Mouse (Mus musculus) adrenal gland, adult 8-10 months (tissue): ENCODE results near the gene Terb2. TPM values are rescaled to one million over a fixed set of nuclear protein-coding genes. Genes with fewer than 3 reads are reported as not detected.

ENCODE experiments used
- DNase-seq: peaks from one replicate; pipeline ENCODE4 v3.0.0; 2022
- total RNA-seq, 4 experiments: library from RNA; stranded (reverse); gene quantifications; 2 replicates each; pipeline ENCODE4 v1.2.4; 2022

Gene Terb2
- total RNA-seq, 4 experiments from 2014 or later: not detected

- DNase-seq: peak; percentile 17
Observed at GRCm38 (mm10) chr2:122233759-122234557, 47.9 kb downstream of the Terb2 start.

DNA sequence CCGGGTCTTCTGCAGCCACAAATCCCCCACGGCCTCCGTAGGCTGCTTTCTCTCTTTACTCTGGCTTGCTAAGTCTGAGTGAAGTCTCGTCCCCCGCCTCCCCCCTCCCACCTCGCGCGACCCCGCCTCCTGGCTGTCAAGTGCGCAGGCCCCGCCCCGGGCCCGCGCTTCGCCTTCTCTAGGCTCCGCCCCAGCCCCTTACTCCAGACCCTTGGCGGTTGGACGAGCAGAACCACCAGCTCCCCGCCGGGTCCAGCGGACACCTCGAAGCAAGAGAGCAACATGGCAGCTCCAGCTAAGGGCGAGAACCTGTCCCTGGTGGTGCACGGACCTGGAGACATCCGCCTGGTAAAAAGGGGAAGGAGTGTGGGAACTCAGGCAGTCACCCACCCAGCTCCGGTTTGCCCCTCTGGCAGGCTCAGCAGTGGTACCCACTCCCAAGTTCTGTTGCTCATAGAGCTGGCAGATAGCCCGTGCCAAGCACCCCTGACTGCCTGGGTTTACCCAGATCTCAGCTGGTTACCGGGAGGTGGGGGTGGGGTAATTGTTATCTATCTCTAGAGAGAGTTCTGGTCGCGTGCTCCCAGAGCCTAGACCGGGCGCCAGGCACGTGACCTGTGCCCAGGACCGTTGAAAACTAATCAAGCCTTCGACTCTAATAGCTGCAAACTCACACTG, 48.7 kb downstream of the Terb2 start, which contains the start of gene Sord:
Gene Sord (plus strand): TSS at position 139 of the 678 bp plus-strand sequence.
- DNase-seq: peak; percentile 70

DNA sequence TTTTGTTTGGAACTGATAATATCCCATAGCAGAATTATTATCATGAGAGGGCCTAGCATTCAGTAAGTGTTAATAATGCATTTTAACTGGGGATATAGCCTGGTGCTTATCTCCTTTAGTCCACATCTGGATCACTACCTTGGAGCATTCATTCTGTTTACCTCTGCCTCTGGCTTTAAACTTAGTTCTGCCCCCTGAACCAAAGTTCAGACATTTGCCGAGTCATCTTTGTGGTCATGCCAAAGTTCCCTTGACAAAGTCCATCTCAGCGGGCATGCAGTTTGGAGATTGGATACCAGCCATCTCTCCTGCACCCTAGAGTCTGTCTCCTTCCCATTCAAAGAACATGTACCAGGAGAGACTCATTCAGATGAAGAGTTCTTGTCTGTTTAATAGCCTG, 49.4 kb downstream of the Terb2 start:
- no peak for DNase-seq

GRCm38 (mm10) chr2:122236321-122236720, 50.2 kb downstream of the Terb2 start:
- DNase-seq: no peak

DNA sequence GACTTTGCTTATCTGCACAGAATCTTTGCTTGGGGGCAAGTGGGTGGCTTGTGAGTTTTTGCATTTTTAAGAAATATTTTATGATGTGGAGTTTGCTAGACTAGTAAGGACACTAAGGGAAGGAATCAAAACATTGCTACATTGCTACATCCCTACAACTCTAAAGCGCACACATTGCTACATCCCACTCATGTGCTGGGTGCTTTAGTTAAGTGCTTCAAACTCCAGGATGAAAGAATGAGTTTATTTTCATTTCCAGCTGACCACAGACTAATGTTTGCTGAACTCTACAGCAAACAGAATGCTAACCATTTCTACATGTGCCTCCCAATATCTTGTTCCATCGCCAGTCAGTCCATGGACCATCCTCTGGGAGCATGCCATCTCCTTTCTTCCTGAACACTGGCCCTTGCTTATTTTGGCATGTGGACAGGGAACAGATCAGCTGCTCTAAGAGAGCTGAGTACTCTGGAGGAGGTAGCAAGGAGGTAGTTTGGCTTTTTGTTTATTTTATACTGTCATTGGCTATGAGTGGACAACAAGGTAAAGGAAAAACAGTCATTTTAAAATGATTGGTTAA, 51.9 kb downstream of the Terb2 start:
- no peak for DNase-seq

DNA sequence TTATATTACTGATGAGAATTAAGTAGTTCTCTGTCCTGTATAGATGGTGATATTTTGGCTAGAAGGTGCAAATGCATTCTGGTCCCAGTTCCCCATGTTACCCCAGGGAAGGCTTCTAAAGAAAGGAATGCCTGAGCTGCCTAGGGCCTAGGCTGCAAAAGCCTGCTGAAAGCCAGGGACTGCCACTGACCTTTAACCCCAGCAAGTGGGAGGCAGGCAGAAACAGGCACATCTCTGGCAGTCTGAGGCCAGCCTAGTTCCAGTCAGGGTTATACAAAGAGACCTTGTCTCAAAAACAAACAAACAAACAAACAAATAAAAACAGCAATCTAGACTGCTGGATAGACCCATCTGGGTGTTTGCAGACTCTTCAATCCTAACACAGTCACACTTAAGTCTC, 54.7 kb downstream of the Terb2 start:
- DNase-seq: no peak

DNA sequence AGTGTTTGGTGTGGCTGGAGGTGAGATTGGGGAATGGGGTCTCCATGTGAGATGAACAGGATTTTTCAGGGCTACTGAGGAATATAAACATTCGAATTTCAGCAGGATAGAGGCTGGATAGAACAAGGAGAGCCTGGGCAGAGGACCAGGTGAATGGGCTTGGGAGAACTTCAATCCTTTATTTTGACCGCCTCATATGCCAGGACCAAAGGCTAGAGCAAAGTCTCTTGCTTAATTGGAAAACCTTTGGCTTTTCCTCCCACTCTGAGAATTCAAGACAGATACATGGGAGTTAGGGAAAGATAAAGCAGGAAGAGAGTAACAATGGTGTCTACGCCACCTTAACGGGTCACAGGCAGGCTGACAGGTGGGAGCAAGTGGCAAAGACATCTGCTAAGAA, 55.2 kb downstream of the Terb2 start:
- no peak for DNase-seq

DNA sequence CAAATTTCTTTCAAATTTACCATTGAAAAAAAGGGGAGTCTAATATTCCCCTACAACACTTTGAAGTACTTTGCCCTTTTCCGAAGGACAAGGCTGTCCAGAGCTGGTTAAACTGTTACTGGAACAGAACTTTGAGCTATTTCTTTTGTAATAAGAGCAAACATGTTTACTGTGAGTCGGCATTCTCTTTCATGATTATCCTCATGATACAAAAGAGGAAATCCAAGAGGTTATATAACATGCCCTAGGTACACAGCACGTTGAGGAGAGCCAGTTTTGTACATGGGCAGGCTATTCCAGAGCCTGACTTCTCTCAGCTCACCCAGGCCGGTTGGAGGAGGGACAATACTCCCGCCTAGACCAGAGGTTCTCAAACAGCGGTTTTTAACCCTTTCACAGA, 55.9 kb downstream of the Terb2 start:
- no peak for DNase-seq

DNA sequence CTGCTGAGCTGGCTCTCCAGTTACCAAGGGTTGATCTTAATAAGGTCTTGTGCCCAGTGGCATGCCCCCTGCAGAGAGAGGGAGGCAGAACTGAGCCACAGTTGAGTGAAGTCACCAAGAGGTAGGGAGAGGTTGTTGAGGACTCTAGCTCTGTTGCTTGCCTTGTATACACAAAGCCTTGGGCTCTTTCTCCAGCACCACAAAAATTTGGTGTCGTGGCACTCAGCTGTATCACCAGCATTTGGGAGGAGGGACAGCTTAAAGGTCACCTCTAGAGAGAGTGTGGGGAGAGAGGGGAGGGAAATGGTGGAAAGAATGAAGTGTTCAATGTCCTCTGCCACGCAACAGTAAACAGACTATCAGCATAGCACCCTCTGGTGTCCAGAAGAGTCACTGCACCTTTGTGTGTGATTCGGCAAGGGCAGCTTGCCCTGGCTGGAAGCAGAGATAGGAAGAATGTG, 57.6 kb downstream of the Terb2 start:
- DNase-seq: peak; percentile 64

DNA sequence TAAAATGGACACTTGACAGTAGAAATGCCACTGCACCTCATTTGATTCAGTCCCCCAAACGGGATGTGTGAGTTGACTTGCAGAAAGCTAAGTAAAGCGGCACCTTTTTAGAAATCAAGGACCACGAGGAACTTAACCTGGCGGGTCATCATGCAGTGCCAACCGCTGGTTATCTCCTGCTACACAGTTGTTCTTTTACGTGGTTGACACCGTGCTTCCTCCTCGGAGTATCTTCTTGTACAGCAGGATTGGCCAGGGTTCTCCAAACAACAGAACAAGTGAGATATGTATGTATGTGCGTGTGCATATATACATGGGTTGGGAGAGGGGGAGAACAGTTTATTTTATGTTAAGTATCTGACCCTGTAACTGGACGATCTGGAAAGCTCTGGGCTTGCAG, 61.7 kb downstream of the Terb2 start:
- no peak for DNase-seq

DNA sequence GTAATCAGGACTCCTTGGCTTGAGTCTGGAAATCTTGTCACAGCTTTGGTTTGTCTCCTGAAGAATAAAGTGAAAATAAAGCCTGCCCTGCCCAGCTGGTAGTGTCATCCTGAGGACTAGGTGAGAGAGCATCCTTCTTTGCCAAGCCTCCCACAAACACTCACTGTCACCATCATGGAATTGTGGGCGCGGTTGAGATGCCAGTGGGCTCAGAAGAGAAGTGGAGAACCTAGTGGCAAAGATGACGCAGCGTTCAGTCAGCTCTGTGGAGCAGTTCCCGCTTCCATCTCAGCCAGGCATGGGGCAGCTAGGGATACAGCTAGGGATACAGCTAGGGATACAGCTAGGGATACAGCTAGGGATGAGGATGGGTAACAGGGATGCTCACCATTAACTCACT, 69.9 kb downstream of the Terb2 start:
- DNase-seq: no peak

Other genes starting within 250 kb of the Terb2 start
- gene Ctdspl2, start 230.3 kb upstream of the Terb2 start, total RNA-seq: 10 to 100 TPM; 24.5 to 30.8 (median 25.8) TPM
- gene Mageb3, start 230.2 kb upstream of the Terb2 start, total RNA-seq: not detected
- gene Eif3j1, start 157.7 kb upstream of the Terb2 start, total RNA-seq: 10 to 100 TPM; 17.7 to 25.4 (median 18.6) TPM
- 10 to 100 TPM; 20.0 to 25.0 (median 23.5) TPM for gene Spg11, start 67.9 kb upstream of the Terb2 start, total RNA-seq
- gene B2m, start 38.6 kb upstream of the Terb2 start, total RNA-seq: 100 to 1,000 TPM; 769 to 879 (median 834) TPM
- not detected for gene Trim69, start 25.6 kb upstream of the Terb2 start, total RNA-seq
- under 1 TPM in 1 of 4 experiments, not detected in 3; 0.09 TPM for gene Patl2, start 83 bp upstream of the Terb2 start, total RNA-seq
- gene Sord, start 48.5 kb downstream of the Terb2 start, total RNA-seq: 100 to 1,000 TPM in 2 of 4 experiments, 10 to 100 TPM in 2; 83.1 to 149 (median 112) TPM
- not detected for gene Duox2, start 112.2 kb downstream of the Terb2 start, total RNA-seq
- not detected for gene Duoxa2, start 112.6 kb downstream of the Terb2 start, total RNA-seq
- gene Duoxa1, start 127.5 kb downstream of the Terb2 start, total RNA-seq: under 1 TPM; 0.20 to 0.52 (median 0.32) TPM
- gene Duox1, start 129.4 kb downstream of the Terb2 start, total RNA-seq: under 1 TPM in 2 of 4 experiments, not detected in 2; 0.06 to 0.13 TPM
- 10 to 100 TPM in 2 of 4 experiments, 1 to 10 TPM in 2; 8.1 to 18.5 (median 13.8) TPM for gene Shf, start 182.9 kb downstream of the Terb2 start, total RNA-seq
- gene Slc28a2, start 240.2 kb downstream of the Terb2 start, total RNA-seq: 1 to 10 TPM in 3 of 4 experiments, under 1 TPM in 1; 0.84 to 4.8 (median 2.1) TPM